In genomic region chr15:101123202-101123601, GRCm38 (mm10) we compare ENCODE assay signal across 12 mouse cellular contexts. TPM values are rescaled to one million over a fixed set of nuclear protein-coding genes. Genes with fewer than 3 reads are reported as not detected.
DNase-seq lines count a peak whose midpoint lies in the region; ATAC-seq lines count a peak whose summit lies in the region.
"Had no signal": no experiment of that assay in that cellular context is flagged by ENCODE, and none has a peak within 500 bp of the region (broad histone marks: within the 10 kb centered on the region; RNA-seq: fewer than 3 reads in every experiment).

No protein-coding gene starts in this region.

- no peak overlapping the region for H3K4me3 ChIP-seq in heart, embryonic 11.5 days (ENCODE audit: low read depth, low read length)
- H3K4me3 ChIP-seq in lung, embryonic 16.5 days (ENCODE audit: low read length): no peak overlapping the region
- H3K4me3 ChIP-seq: forebrain, embryonic 15.5 days; neural tube, embryonic 15.5 days had no signal

- intact Hi-C loops in left cerebral cortex, postnatal 25 days (cut with DNase I): no loop called here

- H3K9me3 ChIP-seq in heart, embryonic 11.5 days (replicated peaks; ENCODE audit: control insufficient read depth, low read length): no peaks in the 10 kb centered on the region
- H3K9me3 ChIP-seq in lung, embryonic 16.5 days (ENCODE audit: control insufficient read depth, low read length): peaks cover 3% of the 10 kb centered on the region; the same call in 1 of the 2 replicates
- H3K9me3 ChIP-seq: forebrain, embryonic 15.5 days; neural tube, embryonic 15.5 days had no signal

- DNase-seq in heart, adult 11 months: peak; percentile 98
- DNase-seq in heart, adult 9 months (ENCODE audit: low spot score in 2 of 2): peak; percentile 77 to 78
- DNase-seq in kidney, adult 9 months: peak; percentile 42
- no peak for DNase-seq in right cerebral cortex, postnatal 36 days (ENCODE audit: low spot score in 2 of 2)
- no peak for DNase-seq in left cerebral cortex, postnatal 25 days (ENCODE audit: low spot score in 2 of 2)
- DNase-seq: thymus, adult 2 months had no signal

- H3K27me3 ChIP-seq in heart, embryonic 11.5 days (ENCODE audit: control insufficient read depth, insufficient read depth, low read length): peaks cover 13% of the 10 kb centered on the region
- no peaks in the 10 kb centered on the region for H3K27me3 ChIP-seq in lung, embryonic 16.5 days (ENCODE audit: control insufficient read depth, insufficient read depth, low read depth, low read length)

- H3K27ac ChIP-seq in heart, embryonic 11.5 days (ENCODE audit: low read depth, low read length): no peak overlapping the region
- peak overlapping the region; percentile 78 for H3K27ac ChIP-seq in lung, embryonic 16.5 days (ENCODE audit: low read length)
- H3K27ac ChIP-seq: forebrain, embryonic 15.5 days; neural tube, embryonic 15.5 days had no signal

- no peaks in the 10 kb centered on the region for H3K36me3 ChIP-seq in heart, embryonic 11.5 days (ENCODE audit: control insufficient read depth, insufficient read depth, low read length)
- no peaks in the 10 kb centered on the region for H3K36me3 ChIP-seq in lung, embryonic 16.5 days (ENCODE audit: control insufficient read depth, insufficient read depth, low read length)
- H3K36me3 ChIP-seq: forebrain, embryonic 15.5 days; neural tube, embryonic 15.5 days had no signal

- no peak overlapping the region for H3K4me2 ChIP-seq in heart, embryonic 11.5 days
- no peak overlapping the region for H3K4me2 ChIP-seq in lung, embryonic 16.5 days (ENCODE audit: low read depth, low read length)
- H3K4me2 ChIP-seq: forebrain, embryonic 15.5 days; neural tube, embryonic 15.5 days had no signal

- H3K4me1 ChIP-seq in heart, embryonic 11.5 days (ENCODE audit: control insufficient read depth, insufficient read depth, low read length): peaks cover 5% of the 10 kb centered on the region; the same call in 1 of the 2 replicates
- peaks cover 16% of the 10 kb centered on the region for H3K4me1 ChIP-seq in lung, embryonic 16.5 days (replicated peaks; ENCODE audit: control insufficient read depth, insufficient read depth, low read length)
- H3K4me1 ChIP-seq: forebrain, embryonic 15.5 days had no signal

- ATAC-seq in heart, embryonic 11.5 days (replicated peaks; ENCODE audit: insufficient number of reproducible peaks, low FRiP score, low TSS enrichment): no peak
- peak; percentile 6; the same call in 1 of the 2 replicates for ATAC-seq in lung, embryonic 16.5 days (ENCODE audit: low read depth)
- no peak for ATAC-seq in megakaryocyte progenitor cell, adult 5-6 weeks (replicated peaks; ENCODE audit: poor library complexity)
- ATAC-seq: forebrain, embryonic 15.5 days; hindbrain, embryonic 16.5 days had no signal

- no peak overlapping the region for H3K9ac ChIP-seq in heart, embryonic 11.5 days (ENCODE audit: low read depth, low read length)
- no peak overlapping the region for H3K9ac ChIP-seq in lung, embryonic 16.5 days (ENCODE audit: low read length)
- H3K9ac ChIP-seq: forebrain, embryonic 15.5 days; neural tube, embryonic 15.5 days had no signal

- 42% methylated on average over 4 of the region's 4 CpGs for WGBS in heart, embryonic 11.5 days (ENCODE audit: insufficient replicate concordance)
- WGBS in lung, embryonic 16.5 days: 40% methylated on average over 4 of the region's 4 CpGs

RNA-seq across cellular contexts. Expression of gene Acvrl1, which starts 5.1 kb away (rescaled TPM):
- polyA plus RNA-seq in heart, embryonic 11.5 days (2014; fragmentation: Nextera tagmentation; extraction: Ambion mirVana): 1.5 and 2.0 TPM in 2 replicates
- 91.3 and 93.3 TPM in 2 replicates for polyA plus RNA-seq in lung, embryonic 16.5 days (2015; fragmentation: Nextera tagmentation; extraction: Ambion mirVana)
- total RNA-seq in megakaryocyte progenitor cell, adult 5-6 weeks (2015): 0.27 and 1.1 TPM in 2 replicates
- 1.6 and 1.7 TPM in 2 replicates for total RNA-seq in megakaryocyte progenitor cell, adult 5-6 weeks (2017)
- total RNA-seq in left cerebral cortex, postnatal 25 days (2021): 10 to 100 TPM; 12.3 to 12.5 TPM

RNA-seq across cellular contexts. Expression of gene Ankrd33, which starts 7.6 kb away (rescaled TPM):
- not detected in 2 replicates for polyA plus RNA-seq in heart, embryonic 11.5 days (2014; fragmentation: Nextera tagmentation; extraction: Ambion mirVana)
- polyA plus RNA-seq in lung, embryonic 16.5 days (2015; fragmentation: Nextera tagmentation; extraction: Ambion mirVana): not detected in 2 replicates
- total RNA-seq in megakaryocyte progenitor cell, adult 5-6 weeks (2015): not detected in 2 replicates
- total RNA-seq in megakaryocyte progenitor cell, adult 5-6 weeks (2017): not detected in 2 replicates
- not detected for total RNA-seq in left cerebral cortex, postnatal 25 days (2021)
- polyA plus RNA-seq: forebrain, embryonic 15.5 days; hindbrain, embryonic 16.5 days; neural tube, embryonic 15.5 days; thymus, adult 2 months had no signal

RNA-seq across cellular contexts. Expression of gene Fignl2, which starts 44.8 kb away (rescaled TPM):
- 0.30 and 0.33 TPM in 2 replicates for polyA plus RNA-seq in heart, embryonic 11.5 days (2014; fragmentation: Nextera tagmentation; extraction: Ambion mirVana)
- polyA plus RNA-seq in lung, embryonic 16.5 days (2015; fragmentation: Nextera tagmentation; extraction: Ambion mirVana): 0.20 TPM in 2 replicates
- not detected in 2 replicates for total RNA-seq in megakaryocyte progenitor cell, adult 5-6 weeks (2015)
- total RNA-seq in megakaryocyte progenitor cell, adult 5-6 weeks (2017): under 0.01 TPM in 1 of 2 replicates, not detected in the other
- total RNA-seq in left cerebral cortex, postnatal 25 days (2021): 1 to 10 TPM; 1.5 to 1.8 TPM
- polyA plus RNA-seq: forebrain, embryonic 15.5 days had no signal

RNA-seq across cellular contexts. Expression of gene Acvr1b, which starts 50.7 kb away (rescaled TPM):
- polyA plus RNA-seq in heart, embryonic 11.5 days (2014; fragmentation: Nextera tagmentation; extraction: Ambion mirVana): 8.0 and 8.9 TPM in 2 replicates
- 6.8 and 7.9 TPM in 2 replicates for polyA plus RNA-seq in lung, embryonic 16.5 days (2015; fragmentation: Nextera tagmentation; extraction: Ambion mirVana)
- 3.4 and 4.8 TPM in 2 replicates for total RNA-seq in megakaryocyte progenitor cell, adult 5-6 weeks (2015)
- total RNA-seq in megakaryocyte progenitor cell, adult 5-6 weeks (2017): 6.4 and 10.3 TPM in 2 replicates
- 100 to 1,000 TPM; 109 to 112 TPM for total RNA-seq in left cerebral cortex, postnatal 25 days (2021)

Comparison
In these comparisons a context has a peak if more than half of its experiments do, and no peak if none do; other contexts are left out.
1. DNase-seq: peak in heart, adult 11 months (single experiment), heart, adult 9 months (2 of 2) and kidney, adult 9 months (single experiment); none in right cerebral cortex, postnatal 36 days (0 of 2) and left cerebral cortex, postnatal 25 days (0 of 2).
2. RNA of gene Acvrl1, which starts 5.1 kb away (total RNA-seq): 12.3 to 12.5 TPM in left cerebral cortex, postnatal 25 days; 0.27 to 1.7 TPM in megakaryocyte progenitor cell, adult 5-6 weeks; every median in the first group is over 4 times any median in the second.